Mouse (Mus musculus): ENCODE data around the gene Drd5. TPM values are rescaled to one million over a fixed set of nuclear protein-coding genes. Genes with fewer than 3 reads are reported as not detected.

The Drd5 gene
- total and polyA plus RNA-seq, 3 experiments = not detected

- Histone ChIP-seq H3K9me3 (replicated peaks; ENCODE audit: low read length) (no peaks in the 10 kb centered on the region), H3K79me2 (replicated peaks; ENCODE audit: control insufficient read depth, extremely low read depth, insufficient read depth, poor library complexity, severe bottlenecking) (no peaks in the 10 kb centered on the region), H3K4me2 (ENCODE audit: insufficient read depth, low read depth, poor library complexity, severe bottlenecking) (no peak overlapping the region), H3K27me3 (replicated peaks) (no peaks in the 10 kb centered on the region), H3K36me3 (replicated peaks in 1 of 2; ENCODE audit: control insufficient read depth in 1 of 2, insufficient read depth in 1 of 2, low read length in 1 of 2) (no peaks in the 10 kb centered on the region), H3K4me3 (replicated peaks in 1 of 3; ENCODE audit: low read depth in 2 of 3, low read length in 2 of 3, poor library complexity in 1 of 3) (no peak overlapping the region), H3K27ac (ENCODE audit: insufficient read depth, low read depth) (no peak overlapping the region), H3K4me1 (ENCODE audit: control insufficient read depth in 1 of 2, insufficient read depth in 2 of 2) (no peaks in the 10 kb centered on the region), H3K9ac (ENCODE audit: insufficient read depth, low read depth) (no peak overlapping the region)
- TF ChIP-seq MAZ (IDR thresholded peaks at IDR 0.05; ENCODE audit: low read depth, low read length) (no peak), NRF1 (IDR thresholded peaks at IDR 0.05; ENCODE audit: low read depth, low read length) (no peak)
- no peak for DNase-seq (ENCODE audit: extremely low read depth)
- in situ Hi-C loops (cut with MboI; ENCODE audit: low pct_ligation_motif_present, low pct_unique_long_range_greater_than_20kb, low sequenced_read_pairs) (no loop called here), dilution Hi-C loops (cut with MboI; ENCODE audit: extremely low pct_ligation_motif_present, extremely low pct_unique_long_range_greater_than_20kb, low sequenced_read_pairs) (no loop called here)
Measured at GRCm38 (mm10) chr5:38371308-38371707, 52.1 kb downstream of the Drd5 start.

Other genes starting within 250 kb of the Drd5 start
- 0.04 TPM in 1 of 2 replicates, not detected in the other for gene Nsg1, start 159.5 kb upstream of the Drd5 start, total RNA-seq (2012; rRNA removed)
- gene Nsg1, start 159.5 kb upstream of the Drd5 start, total RNA-seq (2014; rRNA removed) = not detected in 2 replicates
- not detected in 2 replicates for gene Nsg1, start 159.5 kb upstream of the Drd5 start, polyA plus RNA-seq (2012; ENCODE audit: insufficient read length, low read depth)
- 8.2 and 9.1 TPM in 2 replicates for gene Zbtb49, start 98.9 kb upstream of the Drd5 start, total RNA-seq (2012; rRNA removed)
- gene Zbtb49, start 98.9 kb upstream of the Drd5 start, total RNA-seq (2014; rRNA removed) = 4.9 and 6.1 TPM in 2 replicates
- 4.7 and 6.0 TPM in 2 replicates for gene Zbtb49, start 98.9 kb upstream of the Drd5 start, polyA plus RNA-seq (2012; ENCODE audit: insufficient read length, low read depth)
- gene Lyar, start 98.9 kb upstream of the Drd5 start, total RNA-seq (2012; rRNA removed) = 134 and 169 TPM in 2 replicates
- 182 and 195 TPM in 2 replicates for gene Lyar, start 98.9 kb upstream of the Drd5 start, total RNA-seq (2014; rRNA removed)
- gene Lyar, start 98.9 kb upstream of the Drd5 start, polyA plus RNA-seq (2012; ENCODE audit: insufficient read length, low read depth) = 314 and 382 TPM in 2 replicates
- 64.1 and 65.1 TPM in 2 replicates for gene Tmem128, start 59.2 kb upstream of the Drd5 start, total RNA-seq (2012; rRNA removed)
- 109 and 113 TPM in 2 replicates for gene Tmem128, start 59.2 kb upstream of the Drd5 start, total RNA-seq (2014; rRNA removed)
- gene Tmem128, start 59.2 kb upstream of the Drd5 start, polyA plus RNA-seq (2012; ENCODE audit: insufficient read length, low read depth) = 40.4 and 43.5 TPM in 2 replicates
- gene Otop1, start 43.4 kb upstream of the Drd5 start, total RNA-seq (2012; rRNA removed) = not detected in 2 replicates
- not detected in 2 replicates for gene Otop1, start 43.4 kb upstream of the Drd5 start, total RNA-seq (2014; rRNA removed)
- not detected in 2 replicates for gene Otop1, start 43.4 kb upstream of the Drd5 start, polyA plus RNA-seq (2012; ENCODE audit: insufficient read length, low read depth)
- 1.3 and 1.6 TPM in 2 replicates for gene Slc2a9, start 183.8 kb downstream of the Drd5 start, total RNA-seq (2012; rRNA removed)
- gene Slc2a9, start 183.8 kb downstream of the Drd5 start, total RNA-seq (2014; rRNA removed) = 1.7 and 2.3 TPM in 2 replicates
- 2.8 and 3.3 TPM in 2 replicates for gene Slc2a9, start 183.8 kb downstream of the Drd5 start, polyA plus RNA-seq (2012; ENCODE audit: insufficient read length, low read depth)
- gene Wdr1, start 243.9 kb downstream of the Drd5 start, total RNA-seq (2012; rRNA removed) = 108 and 130 TPM in 2 replicates
- 173 and 187 TPM in 2 replicates for gene Wdr1, start 243.9 kb downstream of the Drd5 start, total RNA-seq (2014; rRNA removed)
- 137 and 142 TPM in 2 replicates for gene Wdr1, start 243.9 kb downstream of the Drd5 start, polyA plus RNA-seq (2012; ENCODE audit: insufficient read length, low read depth)

Measured in CH12.LX (cell line).